Mouse (Mus musculus) lung, postnatal 4 days (tissue): Measurements from ENCODE around the gene Ddi1.
"Not testable (repeated sequence)": the region's sequence is repeated elsewhere in the genome, so short reads cannot be mapped to it uniquely, and the experiment has no call there.

Source experiments
- DNase-seq, 2 experiments: peaks; one replicate each; pipeline ENCODE4 v3.0.0; 2021

Gene Ddi1

GRCm38 (mm10) chr9:6269796-6270280 is at the start of gene Ddi1:
Gene Ddi1 (minus strand): TSS chr9:6269846.
- DNase-seq = no peak

DNA sequence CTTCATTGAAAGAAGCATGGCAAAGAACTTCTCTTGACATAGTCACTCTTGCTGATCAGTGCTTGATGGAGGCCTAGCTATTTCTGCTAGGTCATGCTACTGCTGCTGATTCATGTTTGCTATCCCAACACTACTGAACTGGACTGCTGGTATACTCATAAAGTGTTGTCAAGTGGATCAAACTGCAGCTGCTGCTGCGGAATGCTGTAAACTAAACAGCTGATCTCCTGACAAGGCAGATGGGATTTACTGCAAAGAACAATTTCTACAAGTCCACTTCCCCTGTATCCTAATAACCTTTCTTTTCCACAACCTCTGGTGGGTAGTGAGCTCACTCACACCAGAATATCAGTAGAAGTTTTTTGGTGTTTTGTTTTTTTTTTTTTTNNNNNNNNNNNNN is 47.5 kb upstream of the Ddi1 start:
- no peak for DNase-seq

- DNase-seq = no peak
Measured at GRCm38 (mm10) chr9:6305847-6306246, 36.2 kb upstream of the Ddi1 start.

DNA sequence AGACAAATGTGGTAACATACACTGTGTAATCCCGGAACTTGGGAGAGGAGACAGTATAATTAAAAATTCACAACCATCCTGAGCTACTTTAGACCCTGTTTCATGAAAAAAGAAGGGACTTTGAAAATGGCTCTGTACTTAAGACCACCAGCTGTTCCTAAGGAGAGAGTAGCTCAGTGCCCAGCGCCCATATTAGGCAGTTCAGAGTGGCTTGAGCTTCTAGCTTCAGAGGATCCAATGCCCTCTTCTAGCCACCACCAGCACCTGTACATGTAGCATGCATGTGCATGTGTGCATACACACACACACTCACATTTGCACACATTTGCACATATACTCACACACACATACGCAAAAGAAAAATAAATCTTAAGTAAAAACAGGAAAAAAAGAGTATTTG is 34.9 kb upstream of the Ddi1 start:
- no peak for DNase-seq

DNA sequence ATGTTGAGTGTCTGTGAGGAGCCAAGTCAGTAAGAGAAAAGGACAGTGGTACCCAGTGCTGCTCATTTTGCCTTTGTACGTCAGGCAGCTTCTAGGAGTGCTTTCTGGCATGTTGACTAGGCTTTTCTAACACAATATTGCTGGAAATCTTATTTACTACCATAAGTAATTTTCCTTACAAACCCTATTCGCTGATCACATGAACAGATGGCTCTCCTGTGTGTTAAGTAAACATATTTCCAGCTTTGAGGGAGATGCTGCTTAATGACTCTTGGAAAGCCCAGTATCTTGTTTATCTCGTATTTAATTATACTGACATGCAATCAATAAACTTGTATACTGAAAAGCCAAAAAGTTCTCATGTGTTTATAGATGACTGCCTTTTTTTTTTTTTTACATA is 32.4 kb upstream of the Ddi1 start:
- no peak for DNase-seq

DNA sequence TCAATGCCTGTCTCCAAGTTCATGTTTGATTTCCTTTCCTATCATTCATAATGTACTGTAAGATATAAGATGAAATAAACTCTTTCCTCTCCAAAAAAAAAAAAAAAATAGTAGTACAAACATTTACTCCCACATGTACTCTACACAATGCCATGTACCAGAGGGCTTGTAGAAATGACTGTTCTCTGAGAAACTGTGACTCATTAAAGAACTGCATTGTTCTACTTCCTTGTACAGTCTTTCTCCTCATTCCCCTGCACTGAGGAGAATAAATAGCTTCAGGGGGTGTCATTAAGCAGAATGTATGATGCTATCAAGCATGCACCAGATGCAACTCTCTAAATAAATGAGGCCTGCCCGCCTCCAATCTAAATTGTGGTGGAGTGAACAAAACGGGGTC is 28.9 kb upstream of the Ddi1 start:
- DNase-seq = no peak

- no peak for DNase-seq
Measured at GRCm38 (mm10) chr9:6289211-6289696, 19.6 kb upstream of the Ddi1 start.

- no peak for DNase-seq
Measured at GRCm38 (mm10) chr9:6286770-6287169, 17.1 kb upstream of the Ddi1 start.

DNA sequence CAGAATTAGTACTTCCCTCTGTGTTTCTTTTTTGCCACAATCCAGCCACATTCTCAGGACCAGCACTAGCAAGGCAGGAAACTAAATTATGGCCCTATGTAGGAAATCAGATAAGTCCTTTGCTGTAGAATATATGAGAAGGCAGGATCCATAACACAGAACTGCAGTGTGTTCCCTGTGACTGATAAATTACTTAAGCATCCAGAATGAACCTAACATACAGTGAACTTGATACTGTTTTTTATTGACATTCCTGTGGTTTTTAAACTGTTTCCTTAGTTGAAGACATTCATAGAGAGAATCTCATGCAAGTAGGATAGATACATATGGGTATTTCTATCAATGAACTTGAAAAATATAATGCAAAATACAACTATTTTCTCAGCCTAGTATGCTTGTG is 7.9 kb upstream of the Ddi1 start:
- no peak for DNase-seq

DNA sequence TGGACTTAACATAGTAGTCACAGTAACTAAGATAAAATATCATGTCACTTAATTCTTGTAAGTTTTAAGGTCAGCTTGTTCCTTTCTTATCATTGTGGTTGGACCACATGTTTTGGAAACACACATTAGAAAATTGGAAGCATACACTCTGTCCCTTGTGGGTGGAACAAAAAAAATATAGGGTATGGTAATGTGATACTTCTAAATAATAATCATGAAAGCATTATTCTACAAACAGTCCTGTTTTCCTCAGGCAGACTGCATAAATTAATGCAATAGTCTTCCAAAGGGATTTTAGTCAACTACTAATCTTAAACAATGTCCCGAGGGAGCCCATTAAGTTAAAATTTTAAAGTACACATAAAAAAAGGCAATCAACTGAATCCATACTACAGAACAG is 6.7 kb upstream of the Ddi1 start:
- no peak for DNase-seq

- no peak for DNase-seq
Measured at GRCm38 (mm10) chr9:6264820-6265219, 4.8 kb downstream of the Ddi1 start.

GRCm38 (mm10) chr9:6257072-6257471 is 12.6 kb downstream of the Ddi1 start:
- DNase-seq = no peak

- DNase-seq = no peak
Measured at GRCm38 (mm10) chr9:6251990-6252389, 17.7 kb downstream of the Ddi1 start.

DNA sequence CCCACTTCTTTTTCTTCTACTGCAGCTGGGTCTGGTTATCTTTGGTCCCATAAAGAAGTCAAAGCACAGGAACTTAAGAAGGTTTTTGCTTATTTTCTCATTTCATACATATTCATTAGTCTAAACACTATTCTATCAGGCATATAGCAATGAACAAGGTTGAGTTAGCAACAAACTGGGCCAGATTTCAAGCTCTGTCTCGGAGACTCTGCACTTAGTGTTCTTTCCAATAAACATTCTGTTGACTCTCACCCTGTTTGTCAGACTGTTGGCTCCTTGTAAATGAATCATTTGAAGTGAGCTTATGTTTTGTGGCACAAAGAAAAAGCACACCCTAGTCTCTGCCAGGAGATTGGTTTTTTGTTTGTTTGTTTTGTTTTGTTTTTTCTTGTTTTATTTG is 19.3 kb downstream of the Ddi1 start:
- DNase-seq = no peak

DNA sequence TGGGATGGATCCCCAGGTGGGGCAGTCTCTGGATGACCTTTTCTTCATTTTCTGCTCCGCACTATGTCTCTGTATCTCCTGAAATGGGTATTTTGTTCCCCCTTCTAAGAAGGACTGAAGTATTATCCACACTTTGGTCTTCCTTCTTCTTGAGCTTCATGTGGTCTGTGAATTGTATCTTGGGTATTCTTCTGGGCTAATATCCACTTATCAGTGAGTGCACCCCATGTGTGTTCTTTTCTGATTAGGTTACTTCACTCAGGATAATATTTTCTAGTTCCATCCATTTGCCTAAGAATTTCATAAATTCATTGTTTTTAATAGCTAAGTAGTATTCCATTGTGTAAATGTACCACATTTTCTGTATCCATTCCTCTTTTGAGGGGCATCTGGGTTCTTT is 33.7 kb downstream of the Ddi1 start:
- DNase-seq = not testable (repeated sequence)

DNA sequence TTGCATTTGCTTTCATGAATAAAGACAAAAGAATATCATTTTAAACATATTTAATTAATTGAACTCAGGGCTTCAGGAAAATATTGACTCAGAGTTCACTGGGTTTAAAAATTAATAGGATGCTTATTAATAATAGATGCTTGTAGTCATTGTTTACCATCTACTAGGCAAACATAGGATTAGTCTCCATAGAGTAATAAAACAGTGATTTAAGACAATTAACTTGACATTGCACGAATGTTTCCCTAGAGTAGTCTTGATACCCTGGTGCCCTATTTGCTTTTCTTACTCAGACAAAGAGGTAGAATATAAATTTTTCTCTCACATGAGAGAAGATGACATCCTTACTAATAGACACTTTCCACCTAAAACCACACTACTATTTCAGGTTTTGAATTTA is 52.1 kb downstream of the Ddi1 start:
- no peak for DNase-seq

GRCm38 (mm10) chr9:6212862-6213261 is 56.8 kb downstream of the Ddi1 start:
- DNase-seq = no peak
